Mouse (Mus musculus) v-Abl transformed pro-B cells (cell line): ENCODE data around the gene Lysmd1.

ENCODE experiments used
- in situ Hi-C, 2 experiments: fragments of 400-800 bp; cut with MboI; formaldehyde crosslinking; loops; one replicate each; pipeline ENCODE4 v1.15.1; 2025; ENCODE audit not compliant: unreplicated experiment in 2 of 2

Lysmd1 gene

GRCm38 (mm10) chr3:95169996-95170395 lies 36.1 kb downstream of the Lysmd1 start:
- in situ Hi-C loops: no loop called here

DNA sequence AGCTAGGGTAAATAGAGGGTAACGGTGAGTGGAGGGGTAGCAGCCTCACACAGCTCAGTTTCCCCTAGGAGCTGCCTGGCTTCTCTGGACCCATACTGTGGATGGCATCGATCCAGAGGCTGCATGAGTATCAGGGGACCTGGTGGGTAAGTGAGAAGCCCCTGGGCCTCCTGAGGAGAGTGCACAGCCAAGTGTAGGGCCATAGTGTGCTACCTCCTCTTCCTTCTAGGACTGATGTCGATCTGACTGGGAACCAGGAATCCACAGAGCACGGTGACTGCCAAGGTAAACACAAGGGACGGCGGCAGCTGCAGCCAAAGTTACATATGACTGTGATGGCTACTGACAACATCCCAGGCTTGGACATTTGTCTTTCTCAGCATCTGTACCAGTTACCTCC lies 37.2 kb downstream of the Lysmd1 start:
- in situ Hi-C loops: no loop called here

GRCm38 (mm10) chr3:95172526-95173255 lies 38.8 kb downstream of the Lysmd1 start:
- in situ Hi-C loops: no loop called here

- in situ Hi-C loops: no loop called here
Observed at GRCm38 (mm10) chr3:95173256-95173949, 39.5 kb downstream of the Lysmd1 start.

DNA sequence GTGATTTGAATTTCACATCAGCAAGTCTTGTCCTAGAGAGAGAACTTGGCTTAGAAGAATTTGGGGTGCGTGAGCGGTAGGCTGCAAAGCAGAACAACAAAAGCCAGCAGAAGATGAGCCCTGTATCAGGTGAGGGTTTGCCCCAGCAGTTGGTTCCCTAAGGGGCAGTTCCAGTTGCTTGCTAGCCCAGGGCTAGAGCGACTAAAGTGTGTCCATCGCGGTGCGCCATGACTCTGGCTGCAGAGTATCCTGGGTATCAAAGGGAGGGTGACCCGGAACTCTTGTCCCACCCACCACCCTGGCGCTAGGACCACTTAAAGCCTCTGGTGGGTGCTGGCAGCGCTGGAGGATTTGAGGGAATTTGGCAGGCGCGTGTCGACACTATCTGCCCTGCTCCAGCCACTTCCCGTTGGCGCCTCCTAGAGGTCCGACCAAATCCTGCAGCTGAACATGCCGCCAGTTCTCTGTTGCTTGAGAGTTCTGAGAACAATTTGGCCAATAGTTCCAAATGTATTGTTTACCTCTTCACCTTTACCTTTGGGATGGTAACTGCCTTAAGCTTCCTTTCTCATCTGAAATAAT lies 40.2 kb downstream of the Lysmd1 start:
- in situ Hi-C loops: no loop called here

DNA sequence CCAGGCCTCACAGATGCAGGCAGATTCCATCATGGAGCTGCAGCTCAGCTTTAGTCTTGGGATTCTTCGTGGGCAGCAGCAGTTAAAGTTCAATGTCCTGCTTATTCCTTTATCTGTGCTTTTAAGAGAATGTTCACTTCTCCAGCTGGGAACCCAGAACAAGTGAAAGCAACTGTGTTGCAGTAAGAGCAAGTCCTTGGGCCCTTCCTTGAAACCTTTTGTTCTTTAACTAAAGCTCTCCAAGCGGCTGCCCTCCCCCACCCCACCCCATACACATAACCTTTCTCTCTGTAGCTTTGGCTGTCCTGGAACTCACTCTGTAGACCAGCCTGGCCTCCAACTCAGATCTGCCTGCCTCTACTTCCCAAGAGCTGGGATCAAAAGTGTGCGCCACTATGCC lies 42.6 kb downstream of the Lysmd1 start:
- in situ Hi-C loops: no loop called here

DNA sequence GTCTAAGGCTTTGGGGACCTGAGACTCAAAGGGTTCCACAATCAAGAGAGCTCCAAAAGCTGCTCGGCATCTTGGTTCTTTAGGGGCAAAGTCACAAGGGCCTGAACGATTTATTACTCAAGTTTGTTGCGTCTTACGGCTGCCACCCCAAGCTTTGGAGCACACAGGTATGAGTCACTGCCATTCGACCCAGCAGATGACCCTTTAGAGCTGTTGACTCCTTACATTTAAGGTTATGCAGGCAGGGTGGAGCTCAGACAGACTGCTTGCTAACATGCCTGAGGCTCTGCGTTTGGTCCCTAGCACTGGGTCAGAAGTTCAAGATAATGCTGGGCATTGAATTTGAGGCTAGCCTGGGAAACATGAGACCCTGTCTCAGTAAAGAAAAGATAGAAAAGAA lies 43.7 kb downstream of the Lysmd1 start:
- in situ Hi-C loops: no loop called here

- in situ Hi-C loops: no loop called here
Observed at GRCm38 (mm10) chr3:95178948-95179347, 45.1 kb downstream of the Lysmd1 start.

DNA sequence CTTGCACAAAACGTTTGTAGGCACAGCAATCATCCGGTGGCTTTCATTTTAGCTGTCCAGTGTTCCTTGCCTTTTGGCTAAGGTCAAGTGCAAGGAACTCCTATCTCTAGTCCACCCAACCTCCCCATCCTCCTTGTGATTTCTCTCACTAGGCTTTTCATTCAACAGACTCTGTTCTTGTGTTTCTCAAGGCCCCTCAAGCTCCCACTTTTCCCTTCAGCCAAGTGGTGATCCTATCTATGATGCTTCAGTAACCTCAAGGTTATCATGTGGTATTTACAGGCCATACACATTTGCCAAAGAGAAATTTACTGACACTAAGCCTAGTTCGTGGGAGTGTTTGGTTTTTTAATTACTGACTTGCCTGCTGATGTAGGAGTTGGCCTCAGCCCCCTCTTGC lies 46.0 kb downstream of the Lysmd1 start:
- in situ Hi-C loops: no loop called here

- in situ Hi-C loops: no loop called here
Observed at GRCm38 (mm10) chr3:95181841-95182240, 48.0 kb downstream of the Lysmd1 start.

- in situ Hi-C loops: no loop called here
Observed at GRCm38 (mm10) chr3:95184796-95185577, 51.1 kb downstream of the Lysmd1 start.

DNA sequence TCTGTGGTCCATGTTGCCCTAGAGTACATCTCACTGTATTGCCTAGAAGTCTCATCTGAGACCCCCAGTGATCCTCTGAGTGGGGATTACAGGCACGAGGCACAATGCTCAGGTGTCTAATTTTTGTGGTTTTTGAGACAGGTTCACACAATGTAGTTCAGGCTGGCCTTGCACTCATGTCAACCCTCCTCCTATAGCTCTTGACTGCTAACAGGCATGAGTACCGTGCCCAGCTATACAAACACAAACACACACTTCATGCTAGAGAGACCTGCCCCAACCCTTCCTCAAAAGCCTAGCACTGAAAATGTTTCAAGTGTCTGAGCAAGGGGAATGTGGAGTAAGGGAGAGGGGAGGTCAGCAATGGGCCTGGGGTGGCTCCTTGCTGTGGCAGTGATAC lies 52.2 kb downstream of the Lysmd1 start:
- in situ Hi-C loops: no loop called here

- in situ Hi-C loops: no loop called here
Observed at GRCm38 (mm10) chr3:95186888-95187287, 53.0 kb downstream of the Lysmd1 start.
